Mouse (Mus musculus): ENCODE results near the gene Acoxl. TPM values are rescaled to one million over a fixed set of nuclear protein-coding genes. Genes with fewer than 3 reads are reported as not detected.

The Acoxl gene
- polyA plus RNA-seq, 1 experiment: not detected

DNA sequence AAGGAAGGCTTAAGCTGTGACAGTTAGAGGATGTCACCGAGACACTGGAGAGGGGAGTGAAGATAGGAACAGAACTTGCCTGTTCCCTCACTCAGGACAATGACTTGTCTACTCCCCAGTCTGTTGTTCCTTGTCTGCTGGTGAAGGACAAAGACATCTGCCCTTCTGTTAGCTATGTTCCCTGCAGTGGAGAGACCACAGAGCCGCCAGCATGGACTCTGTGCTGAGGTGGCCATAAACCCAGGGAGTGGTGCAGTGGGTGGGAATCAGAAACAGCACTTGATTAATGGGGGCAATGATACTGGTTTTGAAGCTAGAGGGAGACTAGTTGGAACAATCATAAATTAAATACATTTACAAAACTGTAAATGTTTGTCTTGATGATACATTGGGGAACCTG is 191.3 kb downstream of the Acoxl start:
- DNase-seq: no peak
- WGBS: 76% methylated on average over 2 of the region's 2 CpGs

DNA sequence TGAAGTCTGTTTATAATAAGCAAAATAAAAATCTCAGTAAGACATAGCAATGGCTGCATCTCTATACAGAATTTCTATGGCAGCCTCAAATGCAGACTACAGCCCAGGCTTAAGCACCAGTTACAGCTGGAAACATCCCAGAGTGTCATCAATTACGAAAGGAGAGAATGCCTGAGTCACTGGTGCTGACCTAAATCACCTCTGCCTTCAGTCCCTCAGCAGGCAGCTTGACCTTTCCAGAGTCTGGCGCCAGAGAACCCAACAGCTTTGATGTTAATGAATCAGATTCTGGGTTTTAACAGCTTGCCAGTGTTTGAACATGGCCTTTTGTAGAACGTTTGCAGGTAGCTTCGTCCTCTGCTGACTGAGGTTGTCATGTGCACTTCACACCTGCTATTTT is 193.4 kb downstream of the Acoxl start:
- TF ChIP-seq POLR2A (IDR thresholded peaks at IDR 0.05; ENCODE audit: low read depth, low read length) (no peak), CTCF (conservative IDR thresholded peaks at IDR 0.05; ENCODE audit: insufficient read depth, insufficient read length, low read depth, low read length) (no peak)
- H3K27me3 ChIP-seq (replicated peaks; ENCODE audit: control insufficient read depth, insufficient read depth, low read length): no peaks in the 10 kb centered on the region
- H3K36me3 ChIP-seq (ENCODE audit: control insufficient read depth, insufficient read depth, low read length): no peaks in the 10 kb centered on the region
- no peaks in the 10 kb centered on the region for H3K4me1 ChIP-seq (ENCODE audit: control insufficient read depth, insufficient read depth, low read length)
- DNase-seq: no peak
- WGBS: 39% methylated on average over 4 of the region's 4 CpGs
- H3K27ac ChIP-seq (ENCODE audit: insufficient read depth, low read depth, low read length): no peak overlapping the region
- H3K4me3 ChIP-seq (ENCODE audit: insufficient read depth, low read depth, low read length): no peak overlapping the region

More for the DNA sequence above, 191.3 kb downstream of the Acoxl start:
- H3K4me1 ChIP-seq (ENCODE audit: control insufficient read depth, insufficient read depth, low read length): no peaks in the 10 kb centered on the region
- no peak overlapping the region for H3K27ac ChIP-seq (ENCODE audit: insufficient read depth, low read depth, low read length)
- no peaks in the 10 kb centered on the region for H3K27me3 ChIP-seq (replicated peaks; ENCODE audit: control insufficient read depth, insufficient read depth, low read length)
- no peaks in the 10 kb centered on the region for H3K36me3 ChIP-seq (ENCODE audit: control insufficient read depth, insufficient read depth, low read length)
- TF ChIP-seq POLR2A (IDR thresholded peaks at IDR 0.05; ENCODE audit: low read depth, low read length) (no peak), CTCF (conservative IDR thresholded peaks at IDR 0.05; ENCODE audit: insufficient read depth, insufficient read length, low read depth, low read length) (no peak)
- H3K4me3 ChIP-seq (ENCODE audit: insufficient read depth, low read depth, low read length): no peak overlapping the region

DNA sequence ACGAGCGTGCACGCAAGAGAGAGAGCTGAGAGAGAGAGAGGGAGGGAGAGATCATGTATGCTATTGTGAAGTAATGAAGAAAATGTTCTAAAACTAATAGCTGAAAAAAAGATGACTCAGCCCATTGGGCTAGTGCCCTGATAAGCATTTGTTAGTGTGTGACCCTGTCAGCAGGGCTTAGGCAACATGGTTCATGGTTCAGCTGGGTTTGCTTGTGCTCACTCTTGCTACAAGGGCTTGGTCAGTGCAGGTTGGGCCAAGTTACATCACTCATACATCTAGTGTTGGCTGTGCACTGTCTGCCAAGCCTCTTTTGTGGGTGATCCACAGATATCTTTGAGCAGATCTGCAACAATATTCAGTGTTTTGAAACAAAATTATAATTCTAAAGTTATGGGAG is 194.8 kb downstream of the Acoxl start:
- Histone ChIP-seq H3K4me3 (ENCODE audit: insufficient read depth, low read depth, low read length) (no peak overlapping the region), H3K27ac (ENCODE audit: insufficient read depth, low read depth, low read length) (no peak overlapping the region), H3K4me1 (ENCODE audit: control insufficient read depth, insufficient read depth, low read length) (no peaks in the 10 kb centered on the region), H3K36me3 (ENCODE audit: control insufficient read depth, insufficient read depth, low read length) (no peaks in the 10 kb centered on the region), H3K27me3 (replicated peaks; ENCODE audit: control insufficient read depth, insufficient read depth, low read length) (no peaks in the 10 kb centered on the region)
- DNase-seq: no peak
- no peak for TF ChIP-seq CTCF (conservative IDR thresholded peaks at IDR 0.05; ENCODE audit: insufficient read depth, insufficient read length, low read depth, low read length)
- TF ChIP-seq POLR2A (IDR thresholded peaks at IDR 0.05; ENCODE audit: low read depth, low read length): no peak
- 70% methylated on average over 3 of the region's 3 CpGs for WGBS

DNA sequence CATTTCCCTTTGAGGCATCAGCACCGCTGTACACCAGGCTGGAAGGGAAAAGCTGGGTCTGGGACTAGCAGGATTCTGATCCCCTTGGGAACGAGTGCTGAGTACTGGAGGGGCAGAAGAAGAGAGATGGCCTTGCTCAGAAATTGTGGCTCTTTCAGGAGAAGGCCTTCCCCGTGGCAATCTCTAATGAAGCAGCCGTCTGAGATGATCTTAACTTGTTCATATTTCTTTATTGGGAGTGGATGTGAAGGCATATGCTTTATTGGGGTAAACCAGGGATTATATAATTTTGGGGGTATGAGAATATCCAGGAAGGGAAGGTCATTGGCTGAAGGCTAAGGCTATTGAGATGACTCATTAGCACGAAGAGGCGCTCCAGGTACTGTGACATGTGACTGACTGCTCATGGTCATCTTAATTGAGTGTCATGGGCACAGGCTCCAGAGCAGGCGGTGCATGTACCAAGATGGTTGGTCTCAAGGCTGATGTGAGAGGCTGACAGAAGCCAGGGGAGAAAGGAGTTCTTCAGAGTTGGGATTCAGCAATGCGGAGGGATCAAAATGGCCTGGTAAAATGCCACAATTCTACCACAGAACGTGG is 195.5 kb downstream of the Acoxl start:
- no peak for DNase-seq
- Histone ChIP-seq H3K27me3 (replicated peaks; ENCODE audit: control insufficient read depth, insufficient read depth, low read length) (no peaks in the 10 kb centered on the region), H3K4me3 (ENCODE audit: insufficient read depth, low read depth, low read length) (no peak overlapping the region), H3K36me3 (ENCODE audit: control insufficient read depth, insufficient read depth, low read length) (no peaks in the 10 kb centered on the region), H3K4me1 (ENCODE audit: control insufficient read depth, insufficient read depth, low read length) (no peaks in the 10 kb centered on the region), H3K27ac (ENCODE audit: insufficient read depth, low read depth, low read length) (no peak overlapping the region)
- no peak for TF ChIP-seq POLR2A (IDR thresholded peaks at IDR 0.05; ENCODE audit: low read depth, low read length)
- 94% methylated on average over 9 of the region's 9 CpGs for WGBS

DNA sequence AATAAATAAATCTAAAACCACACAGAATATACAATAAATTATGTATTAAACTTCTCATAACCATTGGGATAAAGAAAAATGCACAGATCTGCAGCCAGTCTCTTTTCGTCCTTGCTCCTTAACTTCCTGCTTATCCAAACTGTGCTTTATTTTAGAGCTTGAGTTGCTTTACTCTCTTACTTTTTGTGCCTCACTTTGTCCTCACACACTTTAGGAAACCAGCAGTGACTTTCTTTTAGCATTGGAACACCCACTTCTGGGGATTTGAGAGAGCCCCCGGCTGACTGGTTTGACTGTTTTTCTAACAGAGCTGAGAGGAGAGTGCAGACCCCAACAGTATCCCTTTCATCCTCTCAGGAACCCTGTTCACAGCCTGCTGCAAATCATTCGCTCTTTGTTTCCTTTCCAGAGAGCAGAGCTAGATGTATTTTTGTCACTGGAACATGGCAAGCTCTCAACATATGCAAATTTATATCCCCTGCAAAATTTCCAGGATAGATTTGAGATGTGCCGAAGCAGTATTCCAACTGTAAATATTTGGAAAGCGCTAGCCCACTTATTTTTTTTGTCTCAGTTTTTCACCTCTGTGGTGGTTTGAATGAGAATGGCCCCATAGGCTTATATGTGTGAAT is 199.7 kb downstream of the Acoxl start:
- Histone ChIP-seq H3K27ac (ENCODE audit: insufficient read depth, low read depth, low read length) (no peak overlapping the region), H3K36me3 (ENCODE audit: control insufficient read depth, insufficient read depth, low read length) (no peaks in the 10 kb centered on the region), H3K4me1 (ENCODE audit: control insufficient read depth, insufficient read depth, low read length) (no peaks in the 10 kb centered on the region), H3K27me3 (replicated peaks; ENCODE audit: control insufficient read depth, insufficient read depth, low read length) (no peaks in the 10 kb centered on the region), H3K4me3 (ENCODE audit: insufficient read depth, low read depth, low read length) (no peak overlapping the region)
- DNase-seq: no peak
- WGBS: 67% methylated on average over 5 of the region's 5 CpGs
- TF ChIP-seq CTCF (conservative IDR thresholded peaks at IDR 0.05; ENCODE audit: insufficient read depth, insufficient read length, low read depth, low read length) (no peak), POLR2A (IDR thresholded peaks at IDR 0.05; ENCODE audit: low read depth, low read length) (no peak)

DNA sequence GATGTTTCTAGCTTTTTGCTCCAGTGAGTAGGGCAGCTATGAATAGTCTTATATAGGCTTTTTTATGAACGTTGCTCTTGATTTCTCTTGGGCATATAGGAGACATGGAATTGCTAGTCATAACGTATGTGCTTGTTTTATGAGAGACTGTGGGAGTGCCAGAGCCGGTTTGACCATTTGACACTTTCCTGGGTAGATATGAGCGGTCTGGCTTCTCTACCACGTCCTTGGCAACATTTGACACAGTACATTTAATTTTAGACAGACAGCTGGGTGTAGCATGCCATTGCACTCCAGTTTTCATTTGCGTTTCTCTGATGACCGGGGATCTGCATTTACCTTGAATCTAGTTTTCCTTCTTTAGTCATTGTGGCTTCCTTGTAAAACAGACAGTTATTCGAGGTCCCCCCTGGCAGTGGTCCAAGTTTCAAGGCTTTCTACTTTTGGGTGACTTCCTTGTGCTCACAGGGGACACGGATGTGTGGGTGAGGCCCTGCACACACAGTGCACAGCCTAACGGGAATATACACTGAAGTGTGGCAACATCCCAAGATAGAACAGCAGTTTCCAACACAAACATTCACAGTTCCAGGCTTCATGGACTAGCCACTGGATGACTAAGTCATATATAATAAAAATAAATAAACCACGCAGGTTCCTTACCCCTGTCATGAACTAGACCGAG is 202.5 kb downstream of the Acoxl start:
- WGBS: 35% methylated on average over 12 of the region's 12 CpGs
- TF ChIP-seq CTCF (conservative IDR thresholded peaks at IDR 0.05; ENCODE audit: insufficient read depth, insufficient read length, low read depth, low read length): no peak
- TF ChIP-seq POLR2A (IDR thresholded peaks at IDR 0.05; ENCODE audit: low read depth, low read length): no peak
- H3K27ac ChIP-seq (ENCODE audit: insufficient read depth, low read depth, low read length): no peak overlapping the region
- no peak overlapping the region for H3K4me3 ChIP-seq (ENCODE audit: insufficient read depth, low read depth, low read length)
- no peaks in the 10 kb centered on the region for H3K4me1 ChIP-seq (ENCODE audit: control insufficient read depth, insufficient read depth, low read length)
- no peaks in the 10 kb centered on the region for H3K27me3 ChIP-seq (replicated peaks; ENCODE audit: control insufficient read depth, insufficient read depth, low read length)
- H3K36me3 ChIP-seq (ENCODE audit: control insufficient read depth, insufficient read depth, low read length): no peaks in the 10 kb centered on the region
- DNase-seq: no peak

DNA sequence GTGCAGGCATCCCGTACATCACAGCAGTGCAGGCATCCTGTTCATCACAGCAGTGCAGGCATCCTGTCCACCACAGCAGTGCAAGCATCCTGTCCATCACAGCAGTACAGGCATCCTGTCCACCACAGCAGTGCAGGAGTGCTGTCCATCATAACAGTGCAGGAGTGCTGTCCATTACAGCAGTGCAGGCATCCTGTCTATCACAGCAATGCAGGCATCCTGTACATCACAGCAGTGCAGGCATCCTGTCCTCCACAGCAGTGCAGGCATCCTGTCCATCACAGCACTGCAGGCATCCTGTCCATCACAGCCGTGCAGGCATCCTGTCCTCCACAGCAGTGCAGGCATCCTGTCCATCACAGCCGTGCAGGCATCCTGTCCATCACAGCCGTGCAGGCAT is 207.8 kb downstream of the Acoxl start:
- DNase-seq: no peak
- Histone ChIP-seq H3K36me3 (ENCODE audit: control insufficient read depth, insufficient read depth, low read length) (no peaks in the 10 kb centered on the region), H3K4me3 (ENCODE audit: insufficient read depth, low read depth, low read length) (no peak overlapping the region), H3K4me1 (ENCODE audit: control insufficient read depth, insufficient read depth, low read length) (no peaks in the 10 kb centered on the region), H3K27ac (ENCODE audit: insufficient read depth, low read depth, low read length) (no peak overlapping the region), H3K27me3 (replicated peaks; ENCODE audit: control insufficient read depth, insufficient read depth, low read length) (no peaks in the 10 kb centered on the region)
- 53% methylated on average over 4 of the region's 4 CpGs for WGBS
- TF ChIP-seq POLR2A (IDR thresholded peaks at IDR 0.05; ENCODE audit: low read depth, low read length) (no peak), CTCF (conservative IDR thresholded peaks at IDR 0.05; ENCODE audit: insufficient read depth, insufficient read length, low read depth, low read length) (no peak)
